ENCODE assay signal across 8 mouse cellular contexts in the genomic region with DNA sequence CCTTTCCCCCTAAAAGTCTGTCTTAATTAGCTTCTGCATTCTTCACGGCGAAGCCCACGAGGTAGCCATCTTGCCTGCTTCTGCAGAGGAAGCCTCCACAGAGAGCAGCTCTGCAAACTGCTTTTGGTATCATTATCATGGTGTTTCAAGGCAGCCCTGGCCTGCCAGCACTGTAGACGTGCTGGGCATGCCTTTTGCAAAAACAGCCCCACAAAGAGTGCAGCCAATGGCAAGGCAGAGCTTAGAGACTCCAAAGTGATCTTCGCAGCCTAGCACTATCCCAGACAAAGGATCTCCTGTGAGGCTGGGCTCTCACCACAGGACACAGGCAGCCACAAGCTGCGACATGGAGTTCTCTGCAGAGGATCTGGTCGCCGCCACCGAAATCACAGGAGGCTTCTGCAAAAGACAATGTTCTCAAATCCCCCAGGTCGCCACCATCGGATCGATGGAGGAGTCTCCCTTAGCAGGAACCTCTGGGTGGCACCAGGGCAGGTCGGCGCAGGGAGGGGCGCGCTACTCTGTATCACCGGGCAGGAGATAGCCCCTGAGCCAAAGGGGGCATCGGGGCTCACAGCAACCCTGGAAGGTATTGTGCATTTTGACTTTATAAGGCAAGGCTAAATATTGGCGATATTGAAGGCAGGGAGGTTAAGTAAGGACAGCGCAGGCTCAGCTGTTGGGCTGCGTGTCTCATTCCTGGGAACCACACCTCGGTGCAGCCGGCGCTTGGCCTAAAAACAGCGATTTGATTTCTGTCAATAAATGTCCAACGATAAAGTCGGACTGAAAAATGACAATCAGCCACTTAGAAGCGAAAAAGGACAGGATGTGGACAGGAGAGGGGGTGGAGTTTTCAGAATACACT. TPM values are rescaled to one million over a fixed set of nuclear protein-coding genes. Genes with fewer than 3 reads are reported as not detected.
DNase-seq lines count a peak whose midpoint lies in the region; ATAC-seq and TF ChIP-seq lines count a peak whose summit lies in the region.

No protein-coding gene starts in this region.

- DNase-seq in cerebellum, adult 11 months, result peak; percentile 80
- DNase-seq in heart, postnatal 14 days, result peak; percentile 71 to 78
- DNase-seq in kidney, postnatal 4 days, result peak; percentile 81 to 87

- H3K9ac ChIP-seq in forebrain, embryonic 15.5 days (replicated peaks), result peak overlapping the region; percentile 83
- 0 out of 2 replicates have a peak overlapping the region, but pooled peaks have one; percentile 0 for H3K9ac ChIP-seq in liver, embryonic 15.5 days
- peak overlapping the region; percentile 73 for H3K9ac ChIP-seq in neural tube, embryonic 12.5 days

- peak overlapping the region; percentile 67 for H3K4me3 ChIP-seq in E14TG2a.4 (replicated peaks; ENCODE audit: low read length)
- H3K4me3 ChIP-seq in forebrain, embryonic 15.5 days, result peak overlapping the region; percentile 61
- peak overlapping the region; percentile 46 for H3K4me3 ChIP-seq in liver, embryonic 15.5 days (replicated peaks)
- peak overlapping the region; percentile 46 for H3K4me3 ChIP-seq in neural tube, embryonic 12.5 days
- peak overlapping the region; percentile 8 for H3K4me3 ChIP-seq in testis, adult 2 months (ENCODE audit: control insufficient read depth, low read depth, low read length)

- no peaks in the 10 kb centered on the region for H3K9me3 ChIP-seq in E14TG2a.4 (ENCODE audit: low read length)
- H3K9me3 ChIP-seq in forebrain, embryonic 15.5 days, result no peaks in the 10 kb centered on the region
- no peaks in the 10 kb centered on the region for H3K9me3 ChIP-seq in liver, embryonic 15.5 days (replicated peaks)
- no peaks in the 10 kb centered on the region for H3K9me3 ChIP-seq in neural tube, embryonic 12.5 days

- H3K4me1 ChIP-seq in E14TG2a.4 (replicated peaks; ENCODE audit: low read depth, low read length), result peaks cover 97% of the 10 kb centered on the region
- H3K4me1 ChIP-seq in forebrain, embryonic 15.5 days, result peaks cover 30% of the 10 kb centered on the region
- H3K4me1 ChIP-seq in liver, embryonic 15.5 days (replicated peaks), result peaks cover 9% of the 10 kb centered on the region
- peaks cover 23% of the 10 kb centered on the region for H3K4me1 ChIP-seq in neural tube, embryonic 12.5 days
- no peaks in the 10 kb centered on the region for H3K4me1 ChIP-seq in testis, adult 2 months (ENCODE audit: control insufficient read depth, insufficient read depth, low read length)

- TF ChIP-seq POLR2A in testis, adult 2 months (IDR thresholded peaks at IDR 0.05; ENCODE audit: control insufficient read depth, low read depth, low read length), result no peak; the same call in 1 of the 2 replicates

- no peaks in the 10 kb centered on the region for H3K27me3 ChIP-seq in E14TG2a.4 (ENCODE audit: insufficient read depth, low read length)
- H3K27me3 ChIP-seq in forebrain, embryonic 15.5 days, result no peaks in the 10 kb centered on the region
- peaks cover 6% of the 10 kb centered on the region for H3K27me3 ChIP-seq in liver, embryonic 15.5 days
- no peaks in the 10 kb centered on the region for H3K27me3 ChIP-seq in neural tube, embryonic 12.5 days (replicated peaks)
- H3K27me3 ChIP-seq in testis, adult 2 months (ENCODE audit: control insufficient read depth, insufficient read depth, low read length), result no peaks in the 10 kb centered on the region

- no peak for TF ChIP-seq CTCF in E14TG2a.4 (conservative IDR thresholded peaks at IDR 0.05; ENCODE audit: low read length)
- TF ChIP-seq CTCF in testis, adult 2 months (IDR thresholded peaks at IDR 0.05; ENCODE audit: control insufficient read depth, insufficient read depth, insufficient replicate concordance, low read depth, low read length), result no peak

- H3K36me3 ChIP-seq in E14TG2a.4 (ENCODE audit: insufficient read depth, low read length), result peaks cover 98% of the 10 kb centered on the region
- H3K36me3 ChIP-seq in forebrain, embryonic 15.5 days, result peaks cover 3% of the 10 kb centered on the region
- H3K36me3 ChIP-seq in liver, embryonic 15.5 days (replicated peaks), result no peaks in the 10 kb centered on the region
- peaks cover 8% of the 10 kb centered on the region for H3K36me3 ChIP-seq in neural tube, embryonic 12.5 days
- H3K36me3 ChIP-seq in testis, adult 2 months (ENCODE audit: control insufficient read depth, insufficient read depth, low read length), result no peaks in the 10 kb centered on the region

- peak overlapping the region; percentile 97 for H3K27ac ChIP-seq in forebrain, embryonic 15.5 days (replicated peaks)
- H3K27ac ChIP-seq in liver, embryonic 15.5 days (replicated peaks), result no peak overlapping the region
- peak overlapping the region; percentile 76 for H3K27ac ChIP-seq in neural tube, embryonic 12.5 days
- no peak overlapping the region for H3K27ac ChIP-seq in testis, adult 2 months (ENCODE audit: control insufficient read depth, insufficient read depth, low read depth, low read length)

- peak; percentile 97 for ATAC-seq in forebrain, embryonic 15.5 days (replicated peaks)
- peak; percentile 62 for ATAC-seq in liver, embryonic 15.5 days (ENCODE audit: insufficient read depth)
- ATAC-seq in neural tube, embryonic 12.5 days (ENCODE audit: low FRiP score, low read depth), result peak; percentile 98

- intact Hi-C loops in heart, postnatal 14 days (cut with DNase I), result loop anchor here (2.0 kb wide), 1 partner anchor 21 kb away; no protein-coding TSS in a partner anchor

- H3K4me2 ChIP-seq in forebrain, embryonic 15.5 days (replicated peaks), result peak overlapping the region; percentile 78
- peak overlapping the region; percentile 73 for H3K4me2 ChIP-seq in liver, embryonic 15.5 days
- H3K4me2 ChIP-seq in neural tube, embryonic 12.5 days (replicated peaks), result peak overlapping the region; percentile 62

- 1% methylated on average over 28 of the region's 28 CpGs for WGBS in forebrain, embryonic 15.5 days
- WGBS in liver, embryonic 15.5 days (ENCODE audit: insufficient replicate concordance), result 3% methylated on average over 28 of the region's 28 CpGs
- under 1% methylated on average over 28 of the region's 28 CpGs for WGBS in neural tube, embryonic 12.5 days

RNA-seq across cellular contexts. Expression of gene Tet1, which starts 43.4 kb away (rescaled TPM):
- polyA plus RNA-seq in forebrain, embryonic 15.5 days (2015; fragmentation: Nextera tagmentation; extraction: Ambion mirVana), result 35.0 and 40.0 TPM in 2 replicates
- total RNA-seq in heart, postnatal 14 days (2021), result 10 to 100 TPM; 19.2 to 21.2 TPM
- 1.6 and 2.3 TPM in 2 replicates for polyA plus RNA-seq in liver, embryonic 15.5 days (2015; fragmentation: Nextera tagmentation; extraction: Ambion mirVana)
- 27.4 and 27.8 TPM in 2 replicates for polyA plus RNA-seq in neural tube, embryonic 12.5 days (2016; fragmentation: Nextera tagmentation; extraction: Ambion mirVana)
- polyA plus RNA-seq in testis, adult 2 months (2012; rRNA removed), result 0.10 and 0.11 TPM in 2 replicates

RNA-seq across cellular contexts. Expression of gene Slc25a16, which starts 55.0 kb away (rescaled TPM):
- 18.7 and 19.1 TPM in 2 replicates for polyA plus RNA-seq in forebrain, embryonic 15.5 days (2015; fragmentation: Nextera tagmentation; extraction: Ambion mirVana)
- 10 to 100 TPM; 21.9 to 22.3 TPM for total RNA-seq in heart, postnatal 14 days (2021)
- 7.8 and 8.1 TPM in 2 replicates for polyA plus RNA-seq in liver, embryonic 15.5 days (2015; fragmentation: Nextera tagmentation; extraction: Ambion mirVana)
- 14.5 and 14.6 TPM in 2 replicates for polyA plus RNA-seq in neural tube, embryonic 12.5 days (2016; fragmentation: Nextera tagmentation; extraction: Ambion mirVana)
- polyA plus RNA-seq in testis, adult 2 months (2012; rRNA removed), result 4.6 and 4.7 TPM in 2 replicates

Comparison
In these comparisons a context has a peak if more than half of its experiments do, and no peak if none do; other contexts are left out.
1. H3K4me3 ChIP-seq: peak in every context shown above with its lines; median percentile 67 in E14TG2a.4; 61 in forebrain, embryonic 15.5 days; 46 in liver, embryonic 15.5 days; 46 in neural tube, embryonic 12.5 days; 8 in testis, adult 2 months.
2. H3K27ac ChIP-seq: peak in forebrain, embryonic 15.5 days (single experiment) and neural tube, embryonic 12.5 days (single experiment); none in liver, embryonic 15.5 days (single experiment) and testis, adult 2 months (single experiment).
3. H3K9ac ChIP-seq: peak in every context shown above with its lines; median percentile 83 in forebrain, embryonic 15.5 days; 73 in neural tube, embryonic 12.5 days; 0 in liver, embryonic 15.5 days.
4. Peak in every context shown above with its lines, with median percentiles within 50 percentile points of each other: DNase-seq, ATAC-seq and H3K4me2 ChIP-seq.